ENCODE assay signal across 11 mouse cellular contexts in genomic region chr17:73547483-73547882, GRCm38 (mm10).
"Had no signal": no experiment of that assay in that cellular context is flagged by ENCODE, and none has a peak within 500 bp of the region (broad histone marks: within the 10 kb centered on the region; RNA-seq: fewer than 3 reads in every experiment).

No protein-coding gene starts in this region.

- H3K9me3 ChIP-seq: limb, embryonic 12.5 days; liver, embryonic 13.5 days; lung, embryonic 15.5 days had no signal

- ATAC-seq: liver, postnatal 0 days had no signal

- H3K4me1 ChIP-seq: liver, embryonic 13.5 days; lung, embryonic 15.5 days had no signal

- H3K9ac ChIP-seq: limb, embryonic 12.5 days; liver, embryonic 13.5 days; liver, postnatal 0 days; lung, embryonic 15.5 days had no signal

- H3K27me3 ChIP-seq: liver, embryonic 13.5 days; lung, embryonic 15.5 days had no signal

- H3K27ac ChIP-seq: layer of hippocampus, adult 2 months; limb, embryonic 12.5 days; liver, embryonic 13.5 days; lung, embryonic 15.5 days had no signal

- H3K36me3 ChIP-seq: limb, embryonic 12.5 days; liver, embryonic 13.5 days; lung, embryonic 15.5 days had no signal

- H3K4me3 ChIP-seq: layer of hippocampus, adult 2 months; limb, embryonic 12.5 days; liver, embryonic 13.5 days; lung, embryonic 15.5 days; myocyte had no signal

- DNase-seq: kidney, adult 11 months; liver; liver, embryonic 13.5 days; liver, postnatal 0 days; lung, postnatal 14 days; thymus, adult 18-20 months; thymus, postnatal 14 days had no signal

- H3K4me2 ChIP-seq: limb, embryonic 12.5 days; liver, embryonic 13.5 days; lung, embryonic 15.5 days had no signal
